Mouse (Mus musculus) intestine, embryonic 16.5 days (tissue): Measurements from ENCODE around the gene Itpkb. TPM values are rescaled to one million over a fixed set of nuclear protein-coding genes. Genes with fewer than 3 reads are reported as not detected.

ENCODE experiments used
- ATAC-seq: fragments of 200-750 bp; cut with Nextera tagmentation; 2 replicates; pipeline ENCODE4 v1.8.0; 2017; ENCODE audit warnings: moderate TSS enrichment, moderate library complexity
- H3K27ac ChIP-seq: fragments of 300-500 bp; sonication (generic); 2 replicates; pipeline ENCODE4 v1.5.1; 2014; ENCODE audit warnings: mild to moderate bottlenecking, low read length
- H3K27me3 ChIP-seq: fragments of 300-500 bp; sonication (generic); replicated peaks from 2 replicates; pipeline ENCODE4 v1.6.1; 2014; ENCODE audit warnings: low read length, control low read depth, mixed read lengths; ENCODE audit not compliant: control insufficient read depth, insufficient read depth
- H3K36me3 ChIP-seq: fragments of 300-500 bp; sonication (generic); 2 replicates; pipeline ENCODE4 v1.6.1; 2014; ENCODE audit warnings: low read length, control low read depth; ENCODE audit not compliant: control insufficient read depth, insufficient read depth
- H3K4me1 ChIP-seq: fragments of 300-500 bp; sonication (generic); 2 replicates; pipeline ENCODE4 v1.6.1; 2014; ENCODE audit warnings: low read length, control low read depth, mixed read lengths; ENCODE audit not compliant: control insufficient read depth, insufficient read depth
- H3K4me2 ChIP-seq: fragments of 300-500 bp; sonication (generic); 2 replicates; pipeline ENCODE4 v1.6.1; 2014; ENCODE audit warnings: low read depth, low read length, control low read depth
- H3K4me3 ChIP-seq: fragments of 300-500 bp; sonication (generic); 2 replicates; pipeline ENCODE4 v1.5.1; 2014; ENCODE audit warnings: mild to moderate bottlenecking, low read length
- H3K9ac ChIP-seq: fragments of 300-500 bp; sonication (generic); 2 replicates; pipeline ENCODE4 v1.6.1; 2014; ENCODE audit warnings: low read depth, low read length
- H3K9me3 ChIP-seq: fragments of 300-500 bp; sonication (generic); 2 replicates; pipeline ENCODE4 v1.6.1; 2016; ENCODE audit warnings: low read length, control low read depth; ENCODE audit not compliant: control insufficient read depth
- WGBS: fragments of 180-500 bp; shearing (Covaris S2); extraction: QIAGEN DNeasy Blood & Tissue Kit; methylation state at CpG from one replicate; pipeline ENCODE4 v1.1.7; 2014; 5-methylcytosine and 5-hydroxymethylcytosine counted together
- polyA plus RNA-seq: library from polyadenylated mRNA; unstranded; fragments of >200 nt; fragmentation: Nextera tagmentation; extraction: Ambion mirVana; gene quantifications from 2 replicates; pipeline ENCODE4 v1.2.1, GENCODE M21; 2015

The Itpkb gene
- polyA plus RNA-seq, 1 experiment from 2014 or later: 5.1 TPM

DNA sequence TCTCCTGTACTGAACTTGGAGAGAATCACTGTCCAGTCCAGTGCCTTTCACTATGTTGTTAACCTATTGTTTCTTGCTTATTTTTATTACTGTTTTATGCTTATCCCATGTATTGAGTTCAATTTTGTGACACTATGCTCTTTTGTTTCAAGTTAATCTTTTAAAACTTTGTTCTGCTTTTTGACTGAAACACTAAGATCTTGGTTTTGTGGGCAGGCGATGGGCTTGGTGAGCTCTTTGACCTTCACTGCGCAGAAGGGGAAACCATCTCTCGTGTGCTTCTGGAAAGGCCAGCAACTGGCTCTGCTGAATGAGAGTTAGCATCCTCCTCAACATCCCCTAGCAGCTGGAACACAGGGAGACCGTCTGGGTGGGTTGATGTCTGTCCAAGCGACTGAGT lies 32.6 kb downstream of the Itpkb start:
- H3K4me3 ChIP-seq: no peak overlapping the region
- H3K27me3 ChIP-seq: no peaks in the 10 kb centered on the region
- no peak for ATAC-seq
- no peak overlapping the region for H3K4me2 ChIP-seq
- no peaks in the 10 kb centered on the region for H3K9me3 ChIP-seq
- H3K9ac ChIP-seq: no peak overlapping the region
- H3K4me1 ChIP-seq: peaks cover 29% of the 10 kb centered on the region
- H3K27ac ChIP-seq: 0 out of 2 replicates have a peak overlapping the region, but pooled peaks have one; percentile 0
- H3K36me3 ChIP-seq: no peaks in the 10 kb centered on the region
- 65% methylated on average over 5 of the region's 5 CpGs for WGBS

GRCm38 (mm10) chr1:180363317-180363716 lies 33.0 kb downstream of the Itpkb start:
- H3K27me3 ChIP-seq: no peaks in the 10 kb centered on the region
- no peak overlapping the region for H3K4me2 ChIP-seq
- no peaks in the 10 kb centered on the region for H3K9me3 ChIP-seq
- no peak overlapping the region for H3K9ac ChIP-seq
- ATAC-seq: no peak
- H3K4me1 ChIP-seq: peaks cover 31% of the 10 kb centered on the region
- 62% methylated on average over 3 of the region's 3 CpGs for WGBS
- H3K4me3 ChIP-seq: no peak overlapping the region
- H3K36me3 ChIP-seq: no peaks in the 10 kb centered on the region
- 0 out of 2 replicates have a peak overlapping the region, but pooled peaks have one; percentile 0 for H3K27ac ChIP-seq

DNA sequence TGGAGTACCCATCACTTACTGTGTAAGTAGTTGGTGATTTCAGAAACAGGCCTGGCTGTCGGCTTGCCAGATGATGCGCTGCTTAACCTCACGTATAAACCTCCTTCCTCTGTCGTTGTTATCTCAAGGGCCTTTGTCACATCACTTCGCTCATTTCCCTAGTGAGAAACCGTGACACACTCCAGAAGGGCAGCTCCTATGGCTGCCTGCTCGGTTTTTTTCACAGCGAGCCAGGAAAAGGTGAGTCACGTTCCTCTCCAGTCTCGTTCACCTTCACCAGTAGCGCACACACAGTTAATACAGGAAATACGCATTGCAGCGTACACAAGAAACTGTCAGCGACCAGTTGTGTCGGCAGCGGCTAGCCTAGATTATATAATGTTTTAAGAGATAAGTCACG lies 33.7 kb downstream of the Itpkb start:
- peak overlapping the region; percentile 38; the same call in 1 of the 2 replicates for H3K27ac ChIP-seq
- H3K27me3 ChIP-seq: no peaks in the 10 kb centered on the region
- H3K9ac ChIP-seq: 0 out of 2 replicates have a peak overlapping the region, but pooled peaks have one; percentile 25
- peak overlapping the region; percentile 26 for H3K4me2 ChIP-seq
- H3K4me1 ChIP-seq: peaks cover 31% of the 10 kb centered on the region
- H3K36me3 ChIP-seq: no peaks in the 10 kb centered on the region
- WGBS: 34% methylated on average over 17 of the region's 17 CpGs
- H3K9me3 ChIP-seq: no peaks in the 10 kb centered on the region
- peak; percentile 13; the same call in 1 of the 2 replicates for ATAC-seq
- no peak overlapping the region for H3K4me3 ChIP-seq

DNA sequence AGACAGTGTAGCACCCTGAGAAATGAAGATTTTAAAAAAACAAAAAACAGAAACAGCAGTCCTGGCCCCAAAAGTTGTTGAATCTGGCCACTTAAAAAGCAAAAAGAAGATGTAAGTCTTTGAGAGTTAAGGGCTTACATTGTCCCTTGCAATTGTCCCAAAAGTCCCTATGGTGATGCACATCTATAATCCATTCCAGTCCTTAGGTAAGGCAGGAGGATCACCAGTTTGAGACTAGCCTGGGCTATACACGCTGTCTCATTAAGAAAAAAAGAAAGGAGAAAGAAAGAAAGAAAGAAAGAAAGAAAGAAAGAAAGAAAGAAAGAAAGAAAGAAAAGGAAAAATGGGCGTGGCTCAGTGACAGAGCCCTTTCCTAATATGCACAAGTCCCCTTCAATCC lies 34.4 kb downstream of the Itpkb start:
- Histone ChIP-seq H3K27me3 (no peaks in the 10 kb centered on the region), H3K27ac (peak overlapping the region; percentile 21; the same call in 1 of the 2 replicates), H3K4me1 (peaks cover 31% of the 10 kb centered on the region), H3K9me3 (no peaks in the 10 kb centered on the region), H3K4me2 (peak overlapping the region; percentile 76), H3K36me3 (no peaks in the 10 kb centered on the region), H3K9ac (no peak overlapping the region), H3K4me3 (peak overlapping the region; percentile 48)
- peak; percentile 17; the same call in 1 of the 2 replicates for ATAC-seq
- WGBS: 30% methylated on average over 2 of the region's 2 CpGs

GRCm38 (mm10) chr1:180365180-180365810 lies 35.0 kb downstream of the Itpkb start:
- Histone ChIP-seq H3K4me1 (peaks cover 31% of the 10 kb centered on the region), H3K4me2 (peak overlapping the region; percentile 76), H3K9ac (peak overlapping the region; percentile 61), H3K9me3 (no peaks in the 10 kb centered on the region), H3K27ac (peak overlapping the region; percentile 63), H3K36me3 (no peaks in the 10 kb centered on the region), H3K27me3 (no peaks in the 10 kb centered on the region), H3K4me3 (peak overlapping the region; percentile 48)
- 1% methylated on average over 29 of the region's 29 CpGs for WGBS
- peak; percentile 95 for ATAC-seq

DNA sequence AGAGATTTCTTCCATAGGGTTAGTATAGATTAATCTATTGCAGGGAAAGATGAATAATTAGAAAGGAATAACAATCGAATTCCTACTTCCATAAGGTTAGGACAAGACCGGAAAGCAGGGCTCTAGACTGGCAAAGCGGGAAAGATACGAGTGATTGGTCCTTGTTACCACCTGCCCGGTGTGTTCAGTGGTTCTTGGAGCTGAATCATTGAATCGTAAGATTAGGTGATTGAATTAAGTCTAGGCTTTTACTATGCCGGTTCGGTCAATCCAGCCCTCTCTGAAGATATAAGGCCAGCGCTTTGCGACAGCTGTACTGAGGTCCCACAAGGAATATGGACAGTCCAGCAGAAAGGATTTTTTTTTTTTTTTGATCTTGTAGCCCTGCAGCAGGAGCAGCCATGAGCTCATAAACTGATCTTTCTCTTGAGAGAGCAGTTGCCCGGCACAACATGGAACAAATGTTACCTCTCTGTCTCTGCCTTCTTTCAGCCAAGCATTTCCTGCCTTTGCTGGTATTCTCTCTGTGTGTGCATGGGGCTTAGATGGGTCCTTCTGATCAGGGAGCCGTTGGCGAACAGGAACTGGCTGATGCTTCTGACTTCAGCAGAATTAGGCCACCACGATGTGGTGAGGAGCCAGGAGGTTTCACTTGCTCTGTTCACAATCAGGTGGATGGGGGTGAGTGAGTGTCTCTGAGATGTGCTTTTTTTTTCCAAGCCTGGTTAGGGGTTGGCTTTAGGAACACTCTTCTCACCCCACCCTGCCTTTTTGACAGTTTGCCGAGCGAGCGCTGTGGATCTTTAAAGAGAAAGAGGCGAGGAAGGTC lies 35.9 kb downstream of the Itpkb start:
- no peaks in the 10 kb centered on the region for H3K9me3 ChIP-seq
- H3K36me3 ChIP-seq: no peaks in the 10 kb centered on the region
- no peak overlapping the region for H3K27ac ChIP-seq
- no peaks in the 10 kb centered on the region for H3K27me3 ChIP-seq
- H3K4me2 ChIP-seq: no peak overlapping the region; the same call in 1 of the 2 replicates
- no peak overlapping the region for H3K9ac ChIP-seq
- ATAC-seq: no peak
- no peak overlapping the region for H3K4me3 ChIP-seq
- H3K4me1 ChIP-seq: peaks cover 31% of the 10 kb centered on the region
- 64% methylated on average over 18 of the region's 18 CpGs for WGBS

DNA sequence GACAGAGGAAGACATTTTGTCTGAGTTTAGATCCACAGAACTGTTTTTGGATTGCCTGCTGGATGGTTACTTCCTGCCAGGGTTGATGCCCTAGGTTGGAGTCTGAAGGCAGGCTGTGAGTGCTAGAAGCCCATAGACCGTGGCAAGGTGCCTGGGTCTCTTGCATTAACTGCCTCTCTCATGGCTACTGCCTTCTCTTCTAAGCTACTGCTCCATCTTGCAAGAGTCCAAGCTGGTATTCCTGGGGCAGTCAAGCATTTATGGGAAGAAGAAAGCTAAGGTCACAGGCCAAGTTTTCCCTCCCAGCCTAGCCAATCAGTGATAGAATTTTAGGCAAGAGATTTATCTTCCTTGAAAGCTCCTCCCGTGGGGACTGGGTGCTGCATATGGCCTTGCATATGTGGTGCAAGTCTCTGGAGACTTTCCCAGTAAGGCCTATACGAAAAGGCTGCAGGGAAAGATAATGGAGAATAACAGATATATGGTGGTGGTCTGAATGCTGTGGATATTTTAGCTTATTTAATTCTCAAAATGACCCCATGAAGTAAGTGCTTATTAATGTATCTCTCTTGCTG lies 36.8 kb downstream of the Itpkb start:
- Histone ChIP-seq H3K9ac (no peak overlapping the region), H3K27ac (0 out of 2 replicates have a peak overlapping the region, but pooled peaks have one; percentile 8), H3K4me2 (no peak overlapping the region), H3K4me1 (peaks cover 31% of the 10 kb centered on the region), H3K36me3 (no peaks in the 10 kb centered on the region), H3K9me3 (no peaks in the 10 kb centered on the region), H3K4me3 (no peak overlapping the region), H3K27me3 (no peaks in the 10 kb centered on the region)
- ATAC-seq: no peak
- WGBS: 60% methylated on average over 3 of the region's 3 CpGs

- no peaks in the 10 kb centered on the region for H3K27me3 ChIP-seq
- H3K4me2 ChIP-seq: no peak overlapping the region
- no peak overlapping the region for H3K27ac ChIP-seq
- no peaks in the 10 kb centered on the region for H3K36me3 ChIP-seq
- peaks cover 31% of the 10 kb centered on the region for H3K4me1 ChIP-seq
- 48% methylated on average over 3 of the region's 3 CpGs for WGBS
- H3K9ac ChIP-seq: peak overlapping the region; percentile 31; the same call in 1 of the 2 replicates
- no peak overlapping the region for H3K4me3 ChIP-seq
- ATAC-seq: no peak
- no peaks in the 10 kb centered on the region for H3K9me3 ChIP-seq
These were observed 37.3 kb downstream of the Itpkb start for GRCm38 (mm10) chr1:180367626-180368025.

DNA sequence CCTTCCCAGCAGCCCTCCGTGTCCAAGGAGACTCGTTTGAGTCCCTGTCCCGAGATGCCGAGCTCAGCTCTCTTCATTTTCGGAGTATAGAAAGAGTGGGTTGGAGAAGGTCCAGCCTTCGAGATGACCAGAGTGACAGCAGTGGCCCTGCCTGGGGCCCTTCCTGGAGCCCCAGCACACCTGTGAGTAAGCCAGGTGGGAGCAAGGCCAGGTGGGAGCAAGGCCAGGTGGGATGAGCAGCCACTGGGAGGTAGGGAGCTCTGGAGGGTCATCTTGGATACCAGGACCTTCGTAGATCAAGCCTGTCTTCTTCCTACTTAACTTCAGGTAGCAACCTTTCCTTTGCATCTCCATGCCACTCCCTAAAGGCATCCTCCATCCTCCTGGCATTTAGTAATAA lies 37.8 kb downstream of the Itpkb start:
- no peaks in the 10 kb centered on the region for H3K27me3 ChIP-seq
- H3K27ac ChIP-seq: no peak overlapping the region
- H3K4me2 ChIP-seq: no peak overlapping the region
- H3K4me1 ChIP-seq: peaks cover 34% of the 10 kb centered on the region
- WGBS: 85% methylated on average over 7 of the region's 7 CpGs
- H3K4me3 ChIP-seq: no peak overlapping the region
- no peak overlapping the region for H3K9ac ChIP-seq
- H3K36me3 ChIP-seq: no peaks in the 10 kb centered on the region
- H3K9me3 ChIP-seq: no peaks in the 10 kb centered on the region
- ATAC-seq: no peak
